Mouse (Mus musculus): ENCODE data around the gene Rtl3. TPM values are rescaled to one million over a fixed set of nuclear protein-coding genes. Genes with fewer than 3 reads are reported as not detected.
A peak's percentile ranks its signal among the peaks of the same experiment; 100 is the strongest.

The Rtl3 gene
- polyA plus RNA-seq (2014; fragmentation: Nextera tagmentation; extraction: Ambion mirVana) = 0.13 and 0.16 TPM in 2 replicates

DNA sequence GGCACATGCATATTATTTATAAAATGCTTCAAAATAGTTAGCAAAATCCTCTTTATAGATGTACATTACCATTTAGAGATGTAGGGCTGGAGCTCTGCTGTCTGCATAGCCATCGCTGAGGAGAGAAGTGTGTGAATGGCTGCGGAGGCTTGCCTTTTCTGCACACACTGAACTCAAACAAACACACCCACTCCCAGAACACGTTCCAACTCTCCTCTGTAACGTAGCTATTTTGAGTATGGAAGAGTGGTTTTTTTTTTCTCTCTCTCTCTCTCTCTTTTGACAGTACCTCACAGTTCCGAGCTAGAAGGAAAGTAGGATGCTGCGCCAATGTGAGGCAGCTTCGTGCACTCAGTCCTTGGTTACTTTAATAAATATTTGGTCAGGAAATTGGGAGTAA lies at the start of gene Rtl3:
Gene Rtl3, minus strand, starts transcription at position 236 of the 400 bp plus-strand sequence.
- Histone ChIP-seq H3K4me1 (ENCODE audit: control insufficient read depth, insufficient read depth, low read length) (no peaks in the 10 kb centered on the region), H3K27ac (replicated peaks; ENCODE audit: low read depth, low read length) (no peak within 1 kb of the TSS), H3K9ac (replicated peaks; ENCODE audit: low read length) (no peak within 1 kb of the TSS), H3K4me3 (replicated peaks; ENCODE audit: low read depth, low read length) (no peak within 1 kb of the TSS), H3K9me3 (ENCODE audit: control insufficient read depth, low read length) (no peaks in the 10 kb centered on the region), H3K27me3 (ENCODE audit: control insufficient read depth, insufficient read depth, low read length) (no peaks in the 10 kb centered on the region), H3K4me2 (ENCODE audit: low read length) (no peak within 1 kb of the TSS), H3K36me3 (ENCODE audit: control insufficient read depth, insufficient read depth, low read length) (no peaks in the 10 kb centered on the region)
- no peak for DNase-seq
- no peak for ATAC-seq (ENCODE audit: low FRiP score, low TSS enrichment)
- WGBS = 78% methylated on average over 7 of the region's 7 CpGs

DNA sequence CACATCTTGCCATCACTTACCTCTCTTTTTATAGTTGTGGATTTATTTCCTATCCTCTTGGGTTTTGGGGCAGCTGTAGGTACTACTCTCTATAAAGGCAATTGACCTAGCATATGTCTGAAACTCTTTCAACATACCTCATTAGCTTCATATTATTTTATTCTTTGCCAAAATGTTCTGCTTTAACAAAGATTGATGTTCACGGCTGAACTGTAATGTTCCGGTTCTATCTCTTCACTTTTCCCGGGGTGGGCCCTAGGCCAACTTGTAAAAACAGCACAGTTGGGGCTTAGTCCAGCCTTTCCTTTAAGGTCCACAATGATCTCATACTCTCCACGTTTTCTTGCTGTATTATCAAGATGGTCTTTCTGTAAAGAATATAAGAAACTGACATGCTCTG lies 31.9 kb upstream of the Rtl3 start:
- Histone ChIP-seq H3K9ac (replicated peaks; ENCODE audit: low read length) (no peak overlapping the region), H3K27me3 (ENCODE audit: control insufficient read depth, insufficient read depth, low read length) (no peaks in the 10 kb centered on the region), H3K27ac (replicated peaks; ENCODE audit: low read depth, low read length) (no peak overlapping the region), H3K9me3 (ENCODE audit: control insufficient read depth, low read length) (no peaks in the 10 kb centered on the region), H3K4me2 (ENCODE audit: low read length) (no peak overlapping the region), H3K36me3 (ENCODE audit: control insufficient read depth, insufficient read depth, low read length) (no peaks in the 10 kb centered on the region), H3K4me1 (ENCODE audit: control insufficient read depth, insufficient read depth, low read length) (no peaks in the 10 kb centered on the region), H3K4me3 (replicated peaks; ENCODE audit: low read depth, low read length) (no peak overlapping the region)
- WGBS = 55% methylated on average over 4 of the region's 4 CpGs
- ATAC-seq (ENCODE audit: low FRiP score, low TSS enrichment) = no peak
- DNase-seq = no peak

DNA sequence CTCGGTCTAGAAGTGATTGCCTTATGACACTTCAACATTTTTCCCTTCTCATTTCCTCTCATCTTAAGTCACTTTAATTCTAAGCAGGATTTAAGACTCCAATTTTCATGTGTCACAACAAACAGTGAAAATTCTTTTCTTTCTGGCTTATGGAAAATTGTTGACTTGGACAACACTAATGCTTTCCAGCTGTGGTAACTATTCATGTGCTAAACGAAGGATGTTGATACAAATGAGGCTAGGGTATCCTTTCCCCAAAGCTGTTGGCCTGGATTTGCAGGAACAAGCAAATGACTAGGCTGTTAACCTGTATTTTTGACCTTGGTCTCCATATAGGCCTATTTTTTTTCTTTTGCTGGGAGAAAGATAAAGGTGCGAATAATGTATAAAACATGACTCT lies 31.4 kb upstream of the Rtl3 start:
- no peak overlapping the region for H3K4me2 ChIP-seq (ENCODE audit: low read length)
- no peaks in the 10 kb centered on the region for H3K4me1 ChIP-seq (ENCODE audit: control insufficient read depth, insufficient read depth, low read length)
- 55% methylated on average over 3 of the region's 3 CpGs for WGBS
- ATAC-seq (ENCODE audit: low FRiP score, low TSS enrichment) = no peak
- H3K27me3 ChIP-seq (ENCODE audit: control insufficient read depth, insufficient read depth, low read length) = no peaks in the 10 kb centered on the region
- no peak for DNase-seq
- H3K9ac ChIP-seq (replicated peaks; ENCODE audit: low read length) = no peak overlapping the region
- H3K9me3 ChIP-seq (ENCODE audit: control insufficient read depth, low read length) = no peaks in the 10 kb centered on the region
- no peak overlapping the region for H3K27ac ChIP-seq (replicated peaks; ENCODE audit: low read depth, low read length)
- H3K4me3 ChIP-seq (replicated peaks; ENCODE audit: low read depth, low read length) = no peak overlapping the region
- H3K36me3 ChIP-seq (ENCODE audit: control insufficient read depth, insufficient read depth, low read length) = no peaks in the 10 kb centered on the region

DNA sequence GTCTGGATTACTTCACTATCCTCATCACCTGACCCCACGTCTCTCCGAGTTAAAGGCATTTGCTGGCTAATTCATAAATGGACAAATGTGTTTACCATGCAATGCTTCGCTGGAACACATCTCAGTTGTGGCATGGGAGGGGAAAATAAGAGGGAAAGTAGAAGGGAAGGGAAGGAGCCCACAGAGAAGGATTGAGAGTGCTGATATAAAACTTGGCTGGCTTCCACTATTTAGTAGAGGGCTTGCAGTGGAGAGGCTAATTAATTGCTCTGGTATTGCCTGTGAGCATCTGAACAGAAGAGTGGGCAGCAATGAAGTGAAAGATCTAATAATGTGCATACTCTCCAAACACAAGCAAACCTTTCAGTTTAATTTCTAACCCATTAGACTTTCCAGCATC lies 31.0 kb upstream of the Rtl3 start:
- H3K4me1 ChIP-seq (ENCODE audit: control insufficient read depth, insufficient read depth, low read length) = no peaks in the 10 kb centered on the region
- no peaks in the 10 kb centered on the region for H3K27me3 ChIP-seq (ENCODE audit: control insufficient read depth, insufficient read depth, low read length)
- no peak overlapping the region for H3K4me2 ChIP-seq (ENCODE audit: low read length)
- no peak overlapping the region for H3K27ac ChIP-seq (replicated peaks; ENCODE audit: low read depth, low read length)
- H3K9ac ChIP-seq (replicated peaks; ENCODE audit: low read length) = no peak overlapping the region
- ATAC-seq (ENCODE audit: low FRiP score, low TSS enrichment) (no peak), DNase-seq (peak; percentile 4)
- WGBS = 66% methylated on average over 3 of the region's 3 CpGs
- no peaks in the 10 kb centered on the region for H3K9me3 ChIP-seq (ENCODE audit: control insufficient read depth, low read length)
- H3K4me3 ChIP-seq (replicated peaks; ENCODE audit: low read depth, low read length) = no peak overlapping the region
- H3K36me3 ChIP-seq (ENCODE audit: control insufficient read depth, insufficient read depth, low read length) = no peaks in the 10 kb centered on the region

DNA sequence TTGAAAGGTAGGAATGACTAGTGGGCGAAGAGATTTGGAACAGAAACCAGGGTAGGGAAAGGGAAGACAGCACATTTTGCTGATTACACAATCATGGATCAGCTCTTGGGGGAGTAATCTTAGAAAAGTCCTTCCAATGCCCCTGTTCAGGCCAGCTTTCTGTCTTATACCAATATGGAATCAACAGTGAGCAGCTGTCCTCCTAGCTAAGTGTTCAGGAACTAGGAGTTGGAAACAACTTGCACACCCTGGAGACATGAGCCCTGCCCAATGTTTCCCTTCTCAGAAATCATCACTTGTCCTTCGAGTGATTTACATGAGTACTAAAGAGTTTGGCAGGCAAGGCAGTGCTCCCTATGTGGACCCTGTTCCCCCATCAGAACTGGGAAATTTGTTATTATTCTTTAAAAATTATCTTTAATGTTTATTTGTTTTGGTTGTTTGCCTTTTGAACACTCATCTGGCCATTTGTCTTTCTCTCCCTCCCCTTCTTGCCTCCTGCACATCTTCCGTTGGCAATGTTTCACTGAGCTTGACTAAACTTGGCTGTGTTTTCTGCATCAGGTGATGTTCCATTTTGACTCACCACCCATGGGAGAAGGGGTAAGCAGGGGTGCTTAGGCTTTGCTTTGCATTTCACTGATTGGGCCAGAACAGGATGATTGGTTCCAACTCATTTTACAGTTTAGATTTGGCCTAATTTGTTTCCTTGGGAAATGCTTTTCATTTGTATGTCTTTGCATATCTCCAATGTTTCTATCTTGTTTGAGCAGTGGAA lies 13.3 kb upstream of the Rtl3 start:
- 76% methylated on average over 3 of the region's 3 CpGs for WGBS
- no peak for ATAC-seq (ENCODE audit: low FRiP score, low TSS enrichment)
- no peak for DNase-seq
- Histone ChIP-seq H3K27me3 (ENCODE audit: control insufficient read depth, insufficient read depth, low read length) (no peaks in the 10 kb centered on the region), H3K4me3 (replicated peaks; ENCODE audit: low read depth, low read length) (no peak overlapping the region), H3K9ac (replicated peaks; ENCODE audit: low read length) (no peak overlapping the region), H3K4me1 (ENCODE audit: control insufficient read depth, insufficient read depth, low read length) (no peaks in the 10 kb centered on the region), H3K4me2 (ENCODE audit: low read length) (no peak overlapping the region), H3K36me3 (ENCODE audit: control insufficient read depth, insufficient read depth, low read length) (no peaks in the 10 kb centered on the region), H3K27ac (replicated peaks; ENCODE audit: low read depth, low read length) (no peak overlapping the region), H3K9me3 (ENCODE audit: control insufficient read depth, low read length) (no peaks in the 10 kb centered on the region)

GRCm38 (mm10) chrX:106839591-106839990 lies 853 bp downstream of the Rtl3 start:
- H3K27ac ChIP-seq (replicated peaks; ENCODE audit: low read depth, low read length) = no peak overlapping the region
- 52% methylated on average over 5 of the region's 5 CpGs for WGBS
- H3K9me3 ChIP-seq (ENCODE audit: control insufficient read depth, low read length) = no peaks in the 10 kb centered on the region
- H3K4me1 ChIP-seq (ENCODE audit: control insufficient read depth, insufficient read depth, low read length) = no peaks in the 10 kb centered on the region
- no peaks in the 10 kb centered on the region for H3K36me3 ChIP-seq (ENCODE audit: control insufficient read depth, insufficient read depth, low read length)
- no peak overlapping the region for H3K4me2 ChIP-seq (ENCODE audit: low read length)
- no peaks in the 10 kb centered on the region for H3K27me3 ChIP-seq (ENCODE audit: control insufficient read depth, insufficient read depth, low read length)
- no peak overlapping the region for H3K4me3 ChIP-seq (replicated peaks; ENCODE audit: low read depth, low read length)
- DNase-seq = no peak
- H3K9ac ChIP-seq (replicated peaks; ENCODE audit: low read length) = no peak overlapping the region
- no peak for ATAC-seq (ENCODE audit: low FRiP score, low TSS enrichment)

GRCm38 (mm10) chrX:106830494-106830893 lies 9.9 kb downstream of the Rtl3 start:
- no peaks in the 10 kb centered on the region for H3K27me3 ChIP-seq (ENCODE audit: control insufficient read depth, insufficient read depth, low read length)
- H3K27ac ChIP-seq (replicated peaks; ENCODE audit: low read depth, low read length) = no peak overlapping the region
- no peak overlapping the region for H3K4me2 ChIP-seq (ENCODE audit: low read length)
- no peaks in the 10 kb centered on the region for H3K9me3 ChIP-seq (ENCODE audit: control insufficient read depth, low read length)
- H3K9ac ChIP-seq (replicated peaks; ENCODE audit: low read length) = no peak overlapping the region
- ATAC-seq (ENCODE audit: low FRiP score, low TSS enrichment) (no peak), DNase-seq (no peak)
- H3K36me3 ChIP-seq (ENCODE audit: control insufficient read depth, insufficient read depth, low read length) = no peaks in the 10 kb centered on the region
- no peak overlapping the region for H3K4me3 ChIP-seq (replicated peaks; ENCODE audit: low read depth, low read length)
- no peaks in the 10 kb centered on the region for H3K4me1 ChIP-seq (ENCODE audit: control insufficient read depth, insufficient read depth, low read length)
- WGBS = 89% methylated on average over 1 of the region's 1 CpGs

DNA sequence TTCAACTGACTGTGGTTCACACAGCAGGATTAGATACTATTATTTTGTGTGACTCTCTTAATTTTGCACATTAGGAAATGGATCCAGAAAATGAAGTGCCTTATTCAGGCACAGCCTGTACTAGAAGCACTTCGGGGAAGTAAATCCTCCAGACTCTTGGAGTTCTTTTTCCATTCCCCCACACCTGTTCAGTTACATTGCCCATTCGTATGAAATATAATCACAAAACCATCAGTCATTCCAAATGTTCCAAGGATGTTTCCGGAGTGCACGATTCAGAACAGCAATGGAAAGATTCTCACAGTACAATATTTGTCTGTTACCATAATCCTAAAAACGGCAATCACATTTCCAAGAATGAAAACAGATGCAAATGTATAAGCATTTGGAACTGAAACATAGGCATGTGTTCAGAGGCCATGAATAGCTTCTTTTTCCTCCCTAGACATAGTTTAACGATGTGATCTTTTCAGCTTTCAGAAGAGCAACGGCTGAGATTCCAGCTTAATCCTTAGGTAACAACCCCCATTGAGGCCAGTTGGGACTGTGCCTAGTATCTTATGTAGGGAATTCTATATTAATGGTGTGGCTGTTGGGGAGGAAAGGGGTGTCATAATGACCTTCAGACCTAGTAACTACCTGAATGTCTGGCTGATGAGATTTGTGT lies 30.8 kb downstream of the Rtl3 start:
- 68% methylated on average over 7 of the region's 7 CpGs for WGBS
- Histone ChIP-seq H3K4me1 (ENCODE audit: control insufficient read depth, insufficient read depth, low read length) (no peaks in the 10 kb centered on the region), H3K9ac (replicated peaks; ENCODE audit: low read length) (no peak overlapping the region), H3K4me2 (ENCODE audit: low read length) (no peak overlapping the region), H3K36me3 (ENCODE audit: control insufficient read depth, insufficient read depth, low read length) (no peaks in the 10 kb centered on the region), H3K4me3 (replicated peaks; ENCODE audit: low read depth, low read length) (no peak overlapping the region), H3K27ac (replicated peaks; ENCODE audit: low read depth, low read length) (no peak overlapping the region), H3K9me3 (ENCODE audit: control insufficient read depth, low read length) (no peaks in the 10 kb centered on the region), H3K27me3 (ENCODE audit: control insufficient read depth, insufficient read depth, low read length) (no peaks in the 10 kb centered on the region)
- no peak for ATAC-seq (ENCODE audit: low FRiP score, low TSS enrichment)
- no peak for DNase-seq

DNA sequence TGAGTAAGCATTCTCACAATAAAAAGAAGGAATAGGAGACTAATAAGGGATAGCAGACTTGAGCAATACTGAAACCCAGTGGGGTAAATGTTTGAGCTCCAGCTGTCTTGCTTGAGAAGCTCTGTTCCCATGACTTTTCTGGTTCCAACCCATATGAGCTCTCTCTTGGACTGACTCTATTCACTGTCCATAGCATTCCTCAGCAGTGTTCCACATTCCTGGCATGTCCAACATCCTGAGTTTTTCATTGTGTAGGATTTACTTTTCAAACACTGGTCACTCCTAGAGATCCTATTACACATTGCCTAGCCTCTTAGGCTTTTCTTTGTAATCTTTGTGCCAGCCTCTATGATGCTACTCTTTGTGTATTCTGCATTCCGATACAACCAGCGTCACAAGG lies 36.1 kb downstream of the Rtl3 start:
- DNase-seq = no peak
- no peaks in the 10 kb centered on the region for H3K9me3 ChIP-seq (ENCODE audit: control insufficient read depth, low read length)
- H3K36me3 ChIP-seq (ENCODE audit: control insufficient read depth, insufficient read depth, low read length) = no peaks in the 10 kb centered on the region
- no peak overlapping the region for H3K4me3 ChIP-seq (replicated peaks; ENCODE audit: low read depth, low read length)
- H3K27me3 ChIP-seq (ENCODE audit: control insufficient read depth, insufficient read depth, low read length) = no peaks in the 10 kb centered on the region
- no peak for ATAC-seq (ENCODE audit: low FRiP score, low TSS enrichment)
- H3K9ac ChIP-seq (replicated peaks; ENCODE audit: low read length) = no peak overlapping the region
- H3K4me1 ChIP-seq (ENCODE audit: control insufficient read depth, insufficient read depth, low read length) = no peaks in the 10 kb centered on the region
- H3K4me2 ChIP-seq (ENCODE audit: low read length) = no peak overlapping the region
- 30% methylated on average over 2 of the region's 2 CpGs for WGBS
- no peak overlapping the region for H3K27ac ChIP-seq (replicated peaks; ENCODE audit: low read depth, low read length)

All from midbrain, embryonic 14.5 days (tissue).